Mouse (Mus musculus) urinary bladder, postnatal 4 days (tissue): ENCODE results near the gene Zfp57.
"Not testable (repeated sequence)": the region's sequence is repeated elsewhere in the genome, so short reads cannot be mapped to it uniquely, and the experiment has no call there.

Experiments used
- DNase-seq, 2 experiments: peaks; one replicate each; pipeline ENCODE4 v3.0.0; 2021 to 2022; ENCODE audit warnings: low spot score in 2 of 2

Zfp57 gene

GRCm38 (mm10) chr17:37000863-37001262, at the start of gene Zfp57:
Zfp57 (plus strand) TSS chr17:37001163.
- DNase-seq, result no peak

- no peak for DNase-seq
Observed at GRCm38 (mm10) chr17:36952631-36953030, 48.3 kb upstream of the Zfp57 start.

GRCm38 (mm10) chr17:36953062-36953461, 47.9 kb upstream of the Zfp57 start:
- no peak for DNase-seq

DNA sequence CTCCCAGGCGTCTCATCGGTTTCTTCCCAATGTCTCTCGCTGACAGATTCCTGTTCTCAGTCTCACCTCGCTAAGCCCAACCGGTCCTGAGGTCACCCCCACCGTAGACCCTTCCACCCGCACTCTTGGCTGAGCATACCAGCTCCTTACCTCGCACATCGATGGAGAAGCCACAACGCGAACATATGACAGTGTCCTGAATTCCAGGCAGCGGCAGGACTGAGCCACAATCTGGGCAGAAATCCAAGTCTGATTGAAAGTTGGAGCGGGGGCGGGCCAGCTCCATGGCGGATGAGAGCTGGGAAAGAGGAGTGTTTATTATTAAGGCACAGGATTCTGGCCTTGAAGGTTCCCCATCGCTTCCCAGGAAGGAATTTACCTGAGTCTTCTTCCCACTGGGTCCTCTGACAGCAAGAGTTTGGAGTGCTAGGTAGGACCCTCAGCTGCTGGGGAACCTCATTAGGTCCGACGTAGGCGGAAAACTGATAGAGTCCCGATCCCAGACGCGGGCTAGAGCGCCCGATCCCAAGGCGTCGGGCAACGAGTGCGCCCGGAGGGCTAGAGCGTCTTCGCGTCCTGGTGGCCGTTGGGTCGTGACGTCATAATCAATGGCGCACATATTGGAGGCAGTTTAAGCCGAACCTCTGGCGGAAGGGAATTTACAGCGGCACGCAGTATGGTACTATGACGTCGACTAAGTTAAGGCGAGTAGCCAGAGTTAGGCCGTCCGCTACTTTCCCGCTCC, 42.8 kb upstream of the Zfp57 start, which contains the start of the genes Znrd1 and Znrd1as:
Gene Znrd1 (minus strand): TSS at position 561 of the 745 bp plus-strand sequence.
Gene Znrd1as (plus strand): TSS at position 594 of the 745 bp plus-strand sequence.
- DNase-seq, result peak; percentile 90 to 92

- DNase-seq, result no peak
Observed at GRCm38 (mm10) chr17:36958884-36959283, 42.1 kb upstream of the Zfp57 start.

DNA sequence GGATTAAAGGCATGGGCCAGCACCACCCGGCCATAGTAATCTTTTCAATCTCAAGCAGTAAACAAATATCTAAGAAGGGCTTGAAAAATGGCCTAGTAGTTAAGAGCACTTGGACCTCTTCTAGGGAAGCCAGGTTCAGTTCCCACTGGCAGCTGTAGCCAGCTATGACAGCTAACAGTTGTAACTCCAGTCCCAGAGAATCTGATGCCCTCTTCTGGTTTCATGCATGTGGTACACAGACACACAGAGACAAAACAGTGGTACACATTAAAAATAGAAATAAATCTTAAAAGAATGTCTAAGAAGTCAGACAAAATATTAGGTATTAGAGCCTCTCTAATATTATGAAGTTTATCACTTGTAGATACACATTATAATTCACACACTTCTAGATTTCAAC, 39.8 kb upstream of the Zfp57 start:
- no peak for DNase-seq

- DNase-seq, result no peak
Observed at GRCm38 (mm10) chr17:36966875-36967274, 34.1 kb upstream of the Zfp57 start.

- no peak for DNase-seq
Observed at GRCm38 (mm10) chr17:36970316-36970890, 30.6 kb upstream of the Zfp57 start.

DNA sequence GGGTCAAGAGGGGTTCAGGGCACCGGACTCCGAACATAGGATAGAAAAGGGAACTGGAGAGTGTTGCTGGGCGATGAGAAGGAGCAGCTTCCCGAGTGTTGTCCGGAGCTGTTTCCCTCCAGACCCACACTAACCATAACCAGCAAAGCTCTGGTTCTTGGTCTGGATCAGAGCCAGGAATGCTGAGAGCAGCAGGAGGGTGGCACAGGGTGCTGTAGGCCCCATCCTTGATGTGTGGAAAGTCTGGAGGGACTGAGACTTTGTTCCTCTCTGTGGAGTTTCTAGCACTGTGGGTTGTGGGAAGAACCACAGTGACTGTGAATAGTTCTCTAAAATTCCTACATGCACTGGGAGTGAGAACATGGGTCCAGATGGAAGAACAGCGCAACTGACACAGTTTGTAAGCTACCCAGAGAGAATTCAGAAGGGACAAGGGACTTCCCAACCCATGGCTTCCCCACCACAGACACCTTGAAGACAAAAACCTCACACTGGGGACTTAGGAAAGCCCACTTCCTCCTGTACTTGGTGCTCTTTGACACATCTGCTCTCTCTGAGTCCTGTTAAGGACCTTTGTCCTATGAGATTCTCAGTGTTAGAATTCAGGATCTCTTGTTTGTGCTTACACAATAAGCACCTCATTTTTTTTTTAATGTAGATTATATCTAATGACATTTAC, 29.7 kb upstream of the Zfp57 start:
- DNase-seq, result no peak

GRCm38 (mm10) chr17:36972791-36973190, 28.2 kb upstream of the Zfp57 start:
- no peak for DNase-seq

GRCm38 (mm10) chr17:36973271-36973787, 27.6 kb upstream of the Zfp57 start:
- DNase-seq, result no peak

DNA sequence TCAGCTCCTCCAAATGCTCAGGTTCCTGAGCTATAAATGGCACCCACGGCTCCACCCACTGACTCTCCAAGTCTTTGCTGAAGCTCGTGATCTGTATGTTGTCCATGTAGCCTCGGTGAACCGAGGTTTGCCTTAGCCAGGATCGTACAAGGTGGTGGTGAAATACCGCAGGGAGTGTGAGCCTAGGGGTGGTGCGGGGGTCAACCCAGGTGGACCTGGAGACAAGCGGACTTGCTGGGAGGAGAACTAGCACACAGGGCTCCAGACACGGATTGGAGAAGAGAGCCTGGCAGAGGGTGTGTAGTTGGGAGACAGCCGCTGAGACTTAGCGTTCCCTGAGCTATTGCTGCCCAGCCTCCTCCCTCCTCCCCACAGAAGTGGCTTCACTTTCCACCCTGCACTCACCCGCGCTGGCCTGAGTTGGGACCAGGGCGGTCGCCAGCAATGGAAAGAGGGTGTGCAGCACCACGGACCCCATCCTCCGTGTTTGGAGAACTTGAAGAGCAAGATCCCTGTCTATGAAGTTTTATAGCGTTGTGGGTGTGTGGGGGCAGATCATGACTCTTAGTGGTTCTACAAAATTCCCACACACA, 19.6 kb upstream of the Zfp57 start, which contains the start of gene 2410137M14Rik:
Gene 2410137M14Rik (minus strand): TSS at position 17 of the 593 bp plus-strand sequence.
- DNase-seq, result no peak

DNA sequence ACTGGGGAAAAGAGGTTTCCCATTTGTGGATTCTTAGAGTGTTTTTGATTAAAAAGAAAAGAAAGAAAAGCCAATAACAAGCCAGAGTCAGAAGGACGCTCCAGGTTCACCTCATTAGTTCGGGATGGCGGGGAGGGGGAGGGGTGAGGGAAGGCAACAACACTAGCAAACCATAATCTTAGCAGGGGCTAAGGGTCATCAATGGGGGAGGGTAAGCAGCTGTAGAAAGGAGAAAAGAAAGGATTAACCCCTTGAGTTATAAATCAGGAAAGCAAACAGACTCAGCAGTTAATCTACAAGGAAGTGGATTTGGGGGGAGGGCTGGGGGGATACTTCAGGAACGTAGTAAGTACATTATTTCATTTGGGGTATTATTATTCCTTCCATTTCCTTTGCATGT, 19.1 kb upstream of the Zfp57 start:
- DNase-seq, result no peak

GRCm38 (mm10) chr17:36982253-36983155, 18.5 kb upstream of the Zfp57 start:
- no peak for DNase-seq

GRCm38 (mm10) chr17:36988475-36988874, 12.5 kb upstream of the Zfp57 start:
- DNase-seq, result no peak

GRCm38 (mm10) chr17:36989437-36989836, 11.5 kb upstream of the Zfp57 start, which contains the start of gene H2-M5:
H2-M5 (minus strand) TSS chr17:36989537.
- no peak for DNase-seq

DNA sequence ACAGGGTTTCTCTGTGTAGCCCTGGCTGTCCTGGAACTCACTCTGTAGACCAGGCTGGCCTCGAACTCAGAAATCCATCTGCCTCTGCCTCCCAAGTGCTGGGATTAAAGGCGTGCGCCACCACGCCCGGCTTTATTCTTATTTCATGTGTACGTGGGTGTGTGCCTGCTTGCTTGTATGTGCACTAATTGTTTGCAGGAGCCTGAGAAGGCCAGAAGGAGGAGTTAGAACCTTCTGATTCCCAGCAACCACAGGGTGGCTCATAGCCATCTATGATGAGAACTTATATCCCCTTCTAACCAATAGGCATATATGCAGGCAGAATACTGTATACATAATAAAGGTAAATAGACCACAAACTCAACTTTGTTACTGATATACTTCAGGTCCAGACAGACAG, 10.3 kb upstream of the Zfp57 start:
- not testable (repeated sequence) for DNase-seq

- DNase-seq, result no peak
Observed at GRCm38 (mm10) chr17:36992336-36993104, 8.4 kb upstream of the Zfp57 start.

DNA sequence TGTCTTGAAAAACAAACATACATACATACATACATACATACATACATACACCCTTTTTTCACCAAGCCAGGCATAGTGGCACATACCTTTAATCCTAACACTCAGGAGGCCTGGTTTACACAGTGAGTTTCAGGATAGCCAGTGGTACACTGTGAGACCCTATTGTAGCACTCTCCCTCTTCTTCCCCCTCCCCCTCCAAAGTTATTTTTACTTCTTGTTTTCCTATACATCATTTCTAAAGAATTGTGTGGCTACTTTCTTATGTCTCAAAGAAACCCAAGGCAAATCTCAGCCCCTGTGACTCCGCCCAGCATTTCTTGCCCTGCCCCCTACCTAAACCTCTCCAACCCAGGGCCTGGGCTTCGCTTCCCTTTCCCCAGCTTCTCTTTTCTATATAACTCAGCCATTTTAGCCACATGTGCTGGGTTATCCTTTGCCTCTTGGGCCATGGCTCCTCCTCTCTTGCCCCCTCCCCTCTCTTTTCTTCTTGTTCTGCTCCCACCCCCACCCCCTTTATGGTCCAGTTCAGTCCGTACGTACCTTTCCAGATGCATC, 7.1 kb upstream of the Zfp57 start:
- no peak for DNase-seq

DNA sequence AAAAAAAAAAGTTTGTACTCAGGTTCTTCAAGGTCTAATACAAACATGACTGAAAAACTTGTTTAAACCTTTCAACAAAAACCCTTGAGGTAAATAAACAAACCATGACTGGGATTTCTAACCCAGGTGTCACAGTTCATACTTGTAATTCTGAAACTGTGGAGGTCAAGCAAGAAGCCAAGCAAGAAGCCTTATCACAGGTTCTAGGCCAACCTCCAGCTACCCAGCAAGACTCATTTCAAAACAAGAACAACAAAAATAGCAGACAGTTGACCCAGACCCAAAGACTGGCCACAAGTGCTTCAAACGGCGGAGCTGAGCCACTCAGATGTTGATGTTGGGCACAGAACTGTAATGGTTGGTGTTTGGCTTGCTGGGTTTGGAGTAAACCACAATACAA, 6.4 kb upstream of the Zfp57 start:
- DNase-seq, result no peak
